Mouse (Mus musculus): ENCODE data around the gene Zfp94.
"Not testable (repeated sequence)": the region's sequence is repeated elsewhere in the genome, so short reads cannot be mapped to it uniquely, and the experiment has no call there.

Gene Zfp94

DNA sequence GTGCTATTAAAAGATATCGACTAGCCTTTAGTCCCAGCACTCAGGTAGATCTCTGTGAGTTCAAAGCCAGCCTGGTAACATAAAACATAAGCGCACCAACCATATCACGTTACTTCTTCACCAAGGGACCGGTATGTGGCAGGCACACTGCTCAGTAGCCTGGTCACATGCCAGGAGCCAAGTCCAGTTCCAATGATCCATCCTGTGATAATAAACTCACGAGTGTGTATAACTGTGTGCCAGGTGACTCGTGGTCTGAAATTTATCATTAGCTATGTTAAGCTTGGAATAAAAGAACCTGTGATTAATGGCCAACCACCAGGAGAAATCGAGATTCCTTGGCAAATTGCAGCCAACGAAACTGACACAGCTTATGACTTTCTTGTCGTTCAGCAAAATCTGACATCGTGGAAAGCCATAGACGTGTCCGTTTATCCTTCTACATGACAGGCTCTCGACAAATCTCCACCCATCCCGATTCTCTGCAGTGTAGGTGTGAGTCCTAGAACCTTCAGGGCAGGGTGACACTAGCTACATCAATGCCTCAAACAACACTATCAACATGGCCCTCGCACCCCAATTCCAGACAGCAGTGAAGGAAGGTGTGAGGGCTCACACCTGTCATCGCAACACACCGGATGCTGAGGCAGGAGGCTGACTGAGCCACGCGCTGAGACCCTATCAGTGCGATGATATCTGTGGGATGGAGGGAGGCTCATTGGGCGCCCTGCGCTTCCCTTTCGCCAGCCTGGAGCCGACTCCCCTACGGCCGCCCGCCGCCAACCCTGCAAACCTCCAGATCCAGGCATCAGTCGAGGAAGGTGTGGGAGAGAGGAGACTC is 520 bp downstream of the Zfp94 start:
- DNase-seq (ENCODE audit: low spot score in 2 of 2): no peak

DNA sequence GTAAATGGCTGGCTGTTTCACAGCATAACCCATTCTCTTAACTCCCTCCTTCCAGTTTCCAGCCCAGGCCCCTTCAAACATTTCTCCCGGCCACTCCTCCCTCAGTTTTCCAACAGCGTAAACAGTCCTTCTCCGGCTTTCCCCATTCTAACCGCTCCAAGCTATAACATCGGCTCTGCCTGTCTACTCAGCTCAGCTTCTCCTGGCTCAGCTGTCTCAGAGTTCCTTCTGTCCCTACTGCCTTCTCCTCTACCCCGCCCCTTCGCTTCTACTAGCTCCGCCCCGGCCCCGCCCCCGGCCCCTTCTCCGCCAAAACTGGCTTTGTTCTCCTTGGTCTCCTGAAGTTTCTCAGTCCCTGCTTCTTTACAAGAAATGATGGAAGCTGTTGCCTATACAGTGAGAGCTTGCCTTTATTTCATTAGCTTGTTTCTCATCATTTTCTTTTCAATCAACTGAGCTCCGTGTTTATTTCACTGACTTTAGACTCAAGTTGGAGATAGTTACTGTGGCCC is 15.6 kb downstream of the Zfp94 start, which contains the start of gene Zfp61:
Gene Zfp61, minus strand, starts transcription at position 462 of the 512 bp plus-strand sequence.
- no peak for DNase-seq (ENCODE audit: low spot score in 2 of 2)

DNA sequence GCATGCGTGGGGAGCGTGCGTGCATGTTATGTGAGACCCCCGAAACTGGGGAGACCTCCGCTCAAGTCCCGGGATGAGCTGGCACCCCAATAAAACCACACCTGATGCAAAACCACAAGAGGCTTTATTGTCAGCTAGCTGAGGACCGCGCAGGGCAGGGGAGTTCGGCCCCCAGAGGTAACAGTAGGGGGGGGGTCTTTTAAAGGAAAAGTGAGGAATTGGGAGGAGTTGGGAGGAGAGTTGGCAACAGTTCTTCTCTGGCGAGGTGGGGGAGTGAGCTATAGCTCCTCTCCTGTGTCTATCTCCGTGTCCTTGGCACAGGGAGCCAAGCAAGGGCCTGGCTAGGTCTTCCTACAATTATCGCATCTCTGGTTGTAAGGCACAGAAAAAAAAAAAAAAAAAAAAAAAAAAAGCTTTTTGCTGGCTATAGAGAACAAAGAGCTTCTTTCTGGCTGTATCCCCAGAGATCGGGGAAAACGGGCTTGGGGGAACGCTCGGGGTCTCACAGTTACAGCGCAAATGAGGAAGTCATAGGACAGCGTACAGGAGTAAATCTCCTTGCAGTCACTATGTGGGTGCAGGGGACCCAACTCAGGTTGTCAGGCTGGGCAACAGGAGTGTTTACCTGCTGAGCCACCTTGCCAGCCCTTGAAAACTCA is 16.5 kb downstream of the Zfp94 start:
- no peak for DNase-seq (ENCODE audit: low spot score in 2 of 2)

DNA sequence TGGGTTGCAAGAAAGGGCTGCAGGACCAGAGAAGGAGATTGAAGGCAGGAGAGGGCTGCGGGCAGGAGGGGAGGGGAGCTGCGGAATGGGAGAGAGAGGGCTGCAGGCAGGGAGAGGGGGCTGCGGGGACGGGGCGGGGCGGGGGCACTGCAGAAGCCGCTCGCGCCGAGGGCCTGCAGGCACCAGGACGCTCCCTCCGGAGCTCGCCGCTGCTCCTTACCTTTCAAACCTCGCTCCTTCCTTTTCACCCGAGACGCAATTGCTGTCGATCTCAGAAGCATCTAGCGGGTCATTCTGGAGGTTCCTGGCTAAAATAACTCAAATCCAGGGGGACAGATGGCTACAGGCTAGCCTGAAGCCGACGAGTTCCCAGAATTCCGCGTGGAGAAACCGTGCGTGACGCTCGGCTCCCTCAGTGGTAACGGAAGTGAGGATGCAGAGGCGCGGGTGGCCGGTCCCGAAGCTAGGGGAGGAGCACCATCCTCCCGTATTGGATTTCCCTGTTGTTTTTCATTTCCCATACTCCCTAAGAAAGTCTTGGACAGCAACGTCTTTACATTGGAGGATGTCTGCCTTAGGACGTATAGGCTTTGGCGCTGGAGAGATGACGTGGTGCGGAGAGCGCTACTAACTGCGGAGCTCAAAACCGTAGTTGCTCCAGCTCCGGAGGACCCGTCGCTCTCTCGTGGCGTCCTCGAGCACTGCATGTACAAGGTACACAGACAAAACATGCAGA is 17.3 kb downstream of the Zfp94 start:
- DNase-seq (ENCODE audit: low spot score in 2 of 2): peak; percentile 63 to 71

DNA sequence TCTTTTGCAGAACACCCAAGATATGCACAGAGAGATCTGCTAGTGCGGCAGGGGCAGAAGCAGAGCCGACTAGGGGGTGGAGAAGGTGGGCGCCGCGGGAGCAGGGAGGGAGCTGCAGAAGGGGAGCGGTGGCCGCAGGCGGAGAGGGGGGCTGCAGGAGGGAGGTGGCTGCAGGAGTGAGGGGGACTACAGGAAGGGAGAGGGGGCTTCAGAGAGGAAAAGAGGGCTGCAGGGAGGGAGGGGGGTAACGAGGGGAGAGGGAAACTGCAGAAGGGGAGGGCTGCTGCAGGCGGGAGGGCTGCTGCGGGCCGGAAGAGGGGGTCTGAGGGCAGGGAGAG is 17.9 kb downstream of the Zfp94 start:
- DNase-seq (ENCODE audit: low spot score in 2 of 2): no peak

DNA sequence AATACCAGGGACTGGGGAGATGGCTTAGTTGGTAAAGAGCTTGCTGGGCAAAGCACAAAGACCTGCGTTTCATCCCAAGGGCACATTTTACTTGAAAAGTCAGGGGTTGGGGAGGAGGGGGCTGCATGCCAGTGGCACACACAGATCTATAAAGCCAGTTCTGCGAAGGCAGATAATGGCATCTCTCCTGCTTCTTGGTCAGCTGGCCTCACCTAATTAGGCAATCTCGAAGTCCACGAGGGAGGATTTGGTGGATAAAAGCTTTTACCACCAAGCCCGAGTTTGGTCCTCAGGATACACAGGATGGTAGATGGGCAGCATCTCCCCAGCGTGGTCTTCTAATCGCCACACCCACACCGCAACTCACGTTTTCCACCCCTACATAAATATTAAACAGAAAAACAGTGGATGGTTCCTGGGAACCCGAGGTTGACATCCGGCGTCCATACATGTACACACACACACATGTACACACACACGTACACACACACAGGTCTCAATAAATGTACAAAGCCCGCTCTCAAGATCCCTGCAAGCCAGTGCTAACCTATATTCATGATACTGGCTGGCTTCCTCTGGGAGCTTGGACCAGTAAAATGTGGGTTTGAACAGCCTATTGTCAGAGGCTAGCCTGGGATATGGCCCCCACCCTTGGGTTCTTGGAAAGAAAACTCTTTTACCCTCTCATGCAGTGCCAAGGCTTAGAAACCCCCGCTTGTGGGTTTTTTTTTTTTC is 18.9 kb downstream of the Zfp94 start:
- DNase-seq (ENCODE audit: low spot score in 2 of 2): no peak

DNA sequence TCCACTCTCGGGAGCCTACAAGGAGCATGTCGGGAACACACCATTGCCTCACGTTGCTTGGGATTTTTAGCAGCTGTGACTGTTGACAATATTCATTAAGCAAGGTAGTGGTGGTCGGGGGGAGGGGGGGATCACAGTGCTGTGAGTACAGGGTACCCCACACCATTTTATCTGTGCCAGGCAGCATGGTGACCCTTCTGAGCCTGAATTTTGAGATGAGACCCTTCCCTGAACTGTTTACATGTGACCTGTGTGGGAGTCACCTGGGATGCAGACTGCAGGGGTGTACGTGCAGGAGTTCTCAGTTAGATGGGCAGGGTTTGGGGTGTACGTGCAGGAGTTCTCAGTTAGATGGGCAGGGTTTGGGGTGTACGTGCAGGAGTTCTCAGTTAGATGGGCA is 20.1 kb downstream of the Zfp94 start:
- DNase-seq (ENCODE audit: low spot score in 2 of 2): no peak

DNA sequence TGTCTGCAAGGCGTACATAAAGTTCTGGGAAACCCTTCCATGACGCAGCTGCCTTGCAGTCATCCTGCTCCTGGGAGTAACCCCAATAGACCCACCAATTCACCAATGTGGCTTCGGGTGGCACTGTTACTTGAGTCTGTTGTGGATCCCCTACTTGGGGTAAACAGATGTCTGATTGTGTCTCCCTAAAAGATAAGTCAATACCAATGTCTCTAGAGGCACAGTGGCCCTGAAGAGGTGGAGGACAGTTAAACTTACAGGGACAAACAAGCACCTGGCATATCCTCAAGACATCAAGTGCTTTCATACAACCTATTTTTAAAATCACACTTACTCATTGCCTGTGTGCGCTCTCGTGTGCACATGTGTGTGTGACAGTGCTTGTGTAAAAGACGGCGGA is 21.1 kb downstream of the Zfp94 start:
- DNase-seq (ENCODE audit: low spot score in 2 of 2): no peak

DNA sequence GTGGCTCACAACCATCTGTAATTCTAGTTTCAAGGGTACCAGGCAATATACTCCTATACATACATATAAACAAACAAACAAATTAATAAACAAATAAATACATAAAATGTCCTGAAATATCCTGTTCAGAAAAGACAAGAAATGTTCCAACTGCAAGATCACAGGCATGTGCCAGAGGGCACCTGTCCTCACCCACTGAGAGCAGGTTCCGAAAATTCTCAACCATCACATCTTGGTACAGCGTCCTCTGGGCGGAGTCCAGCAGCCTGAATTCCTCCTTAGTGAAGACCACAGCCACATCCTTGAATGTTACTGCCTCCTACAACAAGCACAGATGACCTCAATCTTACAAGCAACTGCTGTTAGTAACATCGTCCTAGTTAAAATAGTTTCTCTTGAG is 21.7 kb downstream of the Zfp94 start:
- no peak for DNase-seq (ENCODE audit: low spot score in 2 of 2)

DNA sequence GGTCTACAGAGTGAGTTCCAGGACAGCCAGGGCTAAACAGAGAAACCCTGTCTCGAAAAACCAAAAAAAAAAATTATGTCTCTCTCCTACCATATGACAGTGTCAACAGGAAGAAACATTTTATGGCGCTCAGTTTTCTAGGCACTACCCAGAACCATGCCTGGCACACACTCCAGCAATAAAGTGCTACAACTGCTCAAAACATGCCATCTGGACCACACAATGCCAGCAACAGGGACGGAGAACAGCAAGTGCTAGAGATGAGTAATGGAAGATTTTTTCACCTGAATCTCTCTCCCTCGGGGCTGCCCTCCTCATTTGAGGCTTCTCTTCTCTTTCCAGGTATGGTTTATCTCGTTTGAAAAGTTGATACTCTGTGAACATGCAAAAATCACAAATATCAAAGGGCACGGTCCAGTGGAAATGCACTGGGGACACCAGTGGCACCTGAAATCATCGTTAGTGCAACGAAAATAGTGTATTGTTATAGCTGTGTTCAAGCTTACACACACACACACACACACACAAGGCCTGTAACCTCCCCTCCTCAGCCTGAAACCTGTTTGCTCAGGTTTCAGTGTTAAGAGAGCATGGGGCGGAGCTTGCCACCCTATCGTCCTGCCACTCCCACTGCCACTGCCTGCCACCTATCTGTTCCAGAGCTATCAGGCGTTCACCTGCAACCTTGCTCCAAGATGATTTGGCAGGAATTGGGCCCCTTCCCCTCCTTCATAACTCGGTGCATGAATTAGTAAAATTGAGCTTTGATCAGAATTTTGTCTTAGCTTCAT is 23.2 kb downstream of the Zfp94 start:
- no peak for DNase-seq (ENCODE audit: low spot score in 2 of 2)

DNA sequence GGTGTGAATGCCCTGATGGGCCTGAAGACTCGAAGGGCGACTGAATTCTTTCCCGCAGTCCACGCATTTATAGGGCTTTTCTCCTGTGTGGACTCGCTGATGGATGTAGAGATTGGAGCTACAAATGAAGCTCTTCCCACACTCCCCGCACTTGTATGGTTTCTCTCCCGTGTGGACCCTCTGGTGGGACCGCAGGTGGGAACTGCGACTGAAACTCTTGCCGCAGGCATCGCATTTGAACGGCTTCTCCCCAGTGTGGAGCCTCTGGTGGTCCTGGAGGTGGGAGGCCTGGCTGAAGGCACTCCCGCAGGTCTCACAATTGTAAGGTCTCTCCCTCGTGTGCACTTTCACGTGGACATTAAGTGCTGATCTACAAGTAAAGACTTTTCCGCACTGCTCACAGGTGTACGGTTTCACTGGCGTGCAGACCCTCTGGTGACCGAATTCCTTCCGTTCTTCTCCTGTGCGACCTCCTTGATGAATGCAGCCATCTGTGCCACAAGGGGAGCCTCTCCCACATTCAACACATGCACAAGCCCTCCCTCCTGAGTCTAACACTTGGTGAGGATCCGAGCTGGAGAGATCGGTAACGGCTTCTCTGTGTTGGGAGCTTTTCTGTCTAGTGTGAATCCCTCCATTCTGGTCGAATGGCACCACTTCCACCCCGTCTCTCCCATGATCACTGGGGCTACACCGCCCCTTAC is 24.9 kb downstream of the Zfp94 start:
- DNase-seq (ENCODE audit: low spot score in 2 of 2): no peak

DNA sequence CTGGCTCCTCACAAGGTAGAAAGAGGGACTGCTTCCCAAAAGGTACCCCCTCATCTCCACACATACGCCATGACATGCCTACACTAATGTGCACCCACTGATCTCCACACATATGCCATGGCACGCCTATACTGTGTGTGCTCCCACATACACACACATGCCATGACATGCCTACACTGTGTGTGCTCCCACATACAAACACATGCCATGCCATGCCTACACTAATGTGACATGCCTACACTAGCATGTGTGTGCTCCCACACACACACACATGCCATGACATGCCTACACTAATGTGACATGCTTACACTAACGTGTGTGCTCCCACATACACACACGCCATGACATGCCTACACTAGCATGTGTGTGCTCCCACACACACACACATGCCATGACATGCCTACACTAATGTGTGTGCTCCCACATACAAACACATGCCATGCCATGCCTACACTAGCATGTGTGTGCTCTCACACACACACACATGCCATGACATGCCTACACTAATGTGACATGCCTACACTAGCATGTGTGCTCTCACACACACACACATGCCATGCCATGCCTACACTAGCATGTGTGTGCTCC is 26.3 kb downstream of the Zfp94 start:
- no peak for DNase-seq (ENCODE audit: low spot score in 2 of 2)

DNA sequence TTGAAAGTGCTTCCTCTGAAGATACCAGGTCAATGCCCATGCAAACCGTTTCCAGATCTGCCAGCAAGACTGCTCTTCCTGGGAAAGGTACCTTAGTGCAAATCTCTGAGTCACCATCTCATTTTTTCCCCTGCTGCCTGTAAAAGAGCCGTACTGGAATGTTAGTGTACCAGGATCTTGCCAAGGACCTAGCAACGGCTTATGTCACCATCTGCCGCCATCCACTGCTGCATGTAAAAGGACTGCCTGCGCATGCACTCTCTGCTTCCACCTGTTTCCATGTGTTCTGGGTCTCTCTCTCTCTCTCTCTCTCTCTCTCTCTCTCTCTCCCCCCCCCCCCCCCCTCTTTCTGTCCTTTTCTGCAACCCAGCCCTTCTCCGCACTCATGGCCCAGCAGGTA is 28.0 kb downstream of the Zfp94 start:
- DNase-seq (ENCODE audit: low spot score in 2 of 2): no peak

DNA sequence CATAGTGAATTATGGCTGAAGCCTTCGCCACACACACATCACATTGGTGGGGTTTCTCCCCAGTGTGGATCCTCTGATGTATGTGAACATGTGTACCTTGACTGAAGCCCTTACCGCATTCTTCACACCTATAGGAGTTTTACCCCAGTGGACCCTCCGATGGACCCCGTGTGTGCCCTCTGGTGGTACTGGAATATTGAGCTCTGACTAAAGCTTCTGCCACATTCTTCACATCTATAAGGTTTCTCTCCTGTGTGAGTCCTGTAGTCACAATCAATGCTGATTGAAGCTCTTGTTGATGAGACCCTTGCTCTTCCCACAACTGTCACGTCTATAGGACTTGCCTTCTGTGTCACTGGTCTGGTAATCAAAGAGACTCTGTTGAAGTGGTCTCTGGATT is 28.8 kb downstream of the Zfp94 start:
- no peak for DNase-seq (ENCODE audit: low spot score in 2 of 2)

DNA sequence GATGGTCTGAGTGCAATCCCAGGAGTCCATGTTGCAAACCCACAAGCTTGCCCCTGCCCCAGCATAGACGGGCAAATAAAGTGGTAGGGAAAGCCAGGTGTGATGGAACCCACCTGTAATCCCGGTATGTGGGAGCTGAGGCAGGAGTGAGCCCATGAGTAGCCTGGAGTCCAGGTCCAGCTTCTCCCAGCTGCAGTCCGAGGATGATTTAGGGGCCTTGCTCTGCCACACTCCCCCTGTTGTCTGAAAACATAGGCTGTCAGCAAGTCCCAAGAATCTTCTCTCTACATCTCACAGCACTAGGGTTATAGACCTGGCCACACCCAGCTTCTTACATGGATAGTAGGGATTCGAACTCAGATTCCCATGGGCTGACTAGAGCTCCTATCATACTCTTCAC is 29.6 kb downstream of the Zfp94 start:
- DNase-seq (ENCODE audit: low spot score in 2 of 2): no peak

DNA sequence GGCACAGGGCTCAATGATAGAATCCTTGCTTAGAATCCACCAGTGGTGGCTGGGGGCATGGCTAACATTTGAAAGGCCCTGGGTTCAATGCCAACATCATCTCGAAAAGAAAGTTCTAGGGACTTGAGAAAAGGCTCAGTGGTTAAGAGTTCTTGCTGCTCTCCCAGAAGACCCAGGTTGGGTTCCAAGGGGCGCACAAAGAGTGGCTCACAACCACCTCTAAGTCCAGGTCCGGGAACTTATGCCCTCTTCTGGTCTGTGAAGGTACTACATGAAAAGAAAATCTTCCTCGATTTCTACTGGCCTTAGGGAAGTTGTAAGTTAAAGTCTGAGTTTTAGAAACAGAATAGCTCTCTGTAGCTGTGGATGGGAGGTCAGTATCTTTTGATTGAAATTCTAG is 30.4 kb downstream of the Zfp94 start:
- DNase-seq (ENCODE audit: low spot score in 2 of 2): no peak

DNA sequence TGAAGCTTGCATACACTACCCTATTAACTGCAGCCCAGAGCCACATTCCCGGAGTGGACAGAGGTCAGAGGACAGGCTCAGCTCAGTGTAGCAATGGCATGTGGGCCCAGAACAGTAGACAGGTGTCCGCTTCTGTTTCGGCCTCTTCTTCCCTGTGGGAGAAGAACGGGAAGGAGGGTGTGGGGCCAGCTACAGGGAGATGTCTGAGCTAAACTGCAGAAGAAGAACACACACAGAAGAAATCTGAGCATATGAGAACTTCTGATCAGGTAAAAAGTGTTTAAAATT is 35.7 kb downstream of the Zfp94 start:
- DNase-seq (ENCODE audit: low spot score in 2 of 2): no peak

DNA sequence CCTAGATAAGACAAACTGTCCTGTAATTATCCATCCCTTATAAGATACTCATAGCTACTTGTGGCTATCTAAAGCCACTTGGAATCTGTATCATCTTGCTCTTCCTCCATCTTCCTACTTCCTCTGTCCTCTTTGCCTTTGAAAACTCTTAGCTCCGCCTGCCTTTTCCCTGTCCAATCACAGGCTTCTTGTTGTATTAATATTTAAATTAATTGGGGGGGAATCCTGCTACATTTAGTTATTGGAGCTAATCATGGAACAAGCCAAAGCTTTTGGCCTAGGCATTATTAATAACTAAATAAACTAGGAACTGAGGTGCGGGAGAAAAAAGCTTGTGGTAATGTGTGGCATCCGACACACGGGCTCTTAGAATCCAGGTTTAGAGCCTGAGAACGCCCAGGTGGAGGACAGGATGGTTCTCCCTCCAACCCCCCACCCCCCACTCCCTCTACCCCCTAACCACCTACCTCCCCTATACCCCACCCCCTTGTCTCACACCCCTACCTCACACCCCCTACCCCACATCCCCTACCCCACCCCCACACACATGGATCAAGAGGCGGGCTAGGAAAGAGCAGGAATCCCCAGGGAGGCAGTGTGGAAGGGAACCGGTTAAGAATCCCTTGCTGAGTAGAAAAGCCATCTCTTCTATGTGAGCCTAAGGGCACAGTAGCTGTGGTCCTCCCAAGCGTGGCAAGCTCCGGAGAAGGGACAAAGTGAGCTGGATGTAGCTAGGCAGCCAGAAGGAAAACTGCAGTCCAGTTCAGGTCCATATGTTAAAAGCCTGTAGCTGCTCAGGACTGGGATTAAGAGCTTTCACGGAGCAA is 36.2 kb downstream of the Zfp94 start:
- DNase-seq (ENCODE audit: low spot score in 2 of 2): no peak

DNA sequence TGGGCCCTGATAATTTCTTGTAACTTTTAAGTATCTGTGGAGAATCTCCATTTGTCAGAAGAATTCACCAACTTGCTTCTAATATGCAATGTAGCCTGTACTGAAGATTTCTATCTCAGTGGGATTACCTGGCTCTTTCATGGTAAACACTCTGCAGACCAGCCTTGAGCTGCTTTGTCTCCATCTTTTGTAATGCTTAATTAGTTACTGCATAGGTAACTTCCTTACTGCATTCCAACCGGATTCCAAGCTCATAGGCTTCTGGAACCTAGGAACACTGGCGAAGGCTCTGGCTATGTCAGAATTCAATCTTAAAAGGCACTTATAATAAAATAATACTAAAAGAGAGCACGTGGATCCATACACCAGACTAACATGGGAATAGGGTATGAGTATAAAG is 37.7 kb downstream of the Zfp94 start:
- DNase-seq (ENCODE audit: low spot score in 2 of 2): not testable (repeated sequence)
